Mouse (Mus musculus): ENCODE measurements at regions not wholly inside any gene's neighbourhood (a gene's known extent, or its start where the extent isn't known, plus 50 kb on each side); places are given as distances from the start of the nearest gene placed in this dataset.

DNA sequence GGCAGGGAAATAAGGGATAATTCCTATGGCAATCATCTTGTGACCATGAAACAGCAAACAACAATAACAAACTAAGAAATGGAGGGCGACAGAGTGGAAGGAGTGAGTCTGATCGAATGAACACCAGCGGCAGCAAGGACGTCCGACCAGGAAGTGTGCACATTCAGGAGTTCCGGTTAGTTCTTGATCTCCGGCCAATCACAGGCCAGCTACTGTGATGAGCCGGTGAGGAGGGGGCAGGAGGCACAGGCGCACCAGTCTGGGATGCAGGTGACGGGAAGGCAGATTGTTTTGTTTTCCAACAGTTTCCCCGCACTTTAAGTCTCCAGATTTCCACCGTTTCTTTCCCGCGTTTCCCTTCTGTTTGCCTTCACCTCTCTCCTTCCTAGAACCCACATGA, 50.3 kb upstream of the Hunk start:
- DNase-seq (ENCODE audit: low spot score) = peak; percentile 47
- H3K4me1 ChIP-seq (ENCODE audit: control insufficient read depth, insufficient read depth, low read length) = no peaks in the 10 kb centered on the region; the same call in 1 of the 2 replicates
- no peak for ATAC-seq (ENCODE audit: low read depth)
- H3K27ac ChIP-seq (replicated peaks; ENCODE audit: low read depth, low read length) = no peak overlapping the region
- H3K36me3 ChIP-seq (ENCODE audit: control insufficient read depth, insufficient read depth, low read length) = no peaks in the 10 kb centered on the region
- H3K4me2 ChIP-seq (ENCODE audit: low read depth, low read length) = 0 out of 2 replicates have a peak overlapping the region, but pooled peaks have one; percentile 7
- no peak overlapping the region for H3K4me3 ChIP-seq (ENCODE audit: low read depth, low read length)
- H3K9ac ChIP-seq (ENCODE audit: low read depth, low read length) = no peak overlapping the region
- 55% methylated on average over 14 of the region's 14 CpGs for WGBS
- no peaks in the 10 kb centered on the region for H3K27me3 ChIP-seq (replicated peaks; ENCODE audit: control insufficient read depth, insufficient read depth, low read length)
- H3K9me3 ChIP-seq (ENCODE audit: control insufficient read depth, low read length) = no peaks in the 10 kb centered on the region

GRCm38 (mm10) chr16:90333876-90334825, 49.8 kb upstream of the Scaf4 start:
- DNase-seq (ENCODE audit: low spot score) (no peak), ATAC-seq (ENCODE audit: low read depth) (no peak)
- H3K9me3 ChIP-seq (ENCODE audit: control insufficient read depth, low read length) = no peaks in the 10 kb centered on the region
- no peak overlapping the region for H3K9ac ChIP-seq (ENCODE audit: low read depth, low read length)
- no peak overlapping the region for H3K4me3 ChIP-seq (ENCODE audit: low read depth, low read length)
- H3K4me2 ChIP-seq (ENCODE audit: low read depth, low read length) = peak overlapping the region; percentile 8; the same call in 1 of the 2 replicates
- H3K27ac ChIP-seq (replicated peaks; ENCODE audit: low read depth, low read length) = no peak overlapping the region
- H3K36me3 ChIP-seq (ENCODE audit: control insufficient read depth, insufficient read depth, low read length) = no peaks in the 10 kb centered on the region
- WGBS = 56% methylated on average over 15 of the region's 22 CpGs
- H3K27me3 ChIP-seq (replicated peaks; ENCODE audit: control insufficient read depth, insufficient read depth, low read length) = no peaks in the 10 kb centered on the region
- no peaks in the 10 kb centered on the region; the same call in 1 of the 2 replicates for H3K4me1 ChIP-seq (ENCODE audit: control insufficient read depth, insufficient read depth, low read length)
